Mouse (Mus musculus) E14TG2a.4 (cell line): ENCODE measurements around the gene Phf20.
"Not testable (repeated sequence)": the region's sequence is repeated elsewhere in the genome, so short reads cannot be mapped to it uniquely, and the experiment has no call there.

Source experiments
- H3K27me3 ChIP-seq: 2 replicates; pipeline ENCODE4 v1.6.1; 2014; ENCODE audit warnings: low read length, control low read depth; ENCODE audit not compliant: insufficient read depth
- H3K36me3 ChIP-seq: 2 replicates; pipeline ENCODE4 v1.6.1; 2014; ENCODE audit warnings: low read length, control low read depth; ENCODE audit not compliant: insufficient read depth
- H3K4me1 ChIP-seq: replicated peaks from 2 replicates; pipeline ENCODE4 v1.6.1; 2014; ENCODE audit warnings: low read depth, low read length, control low read depth
- H3K4me3 ChIP-seq: replicated peaks from 2 replicates; pipeline ENCODE4 v1.5.1; 2014; ENCODE audit warnings: mild to moderate bottlenecking, low read length
- H3K9me3 ChIP-seq: 2 replicates; pipeline ENCODE4 v1.6.1; 2014; ENCODE audit warnings: low read length, control low read depth
- CTCF ChIP-seq: conservative IDR thresholded peaks from 2 replicates; pipeline ENCODE4 v1.5.1; 2014; ENCODE audit warnings: low read length
- NANOG ChIP-seq: IDR thresholded peaks from 2 replicates; pipeline ENCODE4 v1.6.1; 2014; ENCODE audit warnings: borderline replicate concordance, low read length, mixed read lengths
- POU5F1 ChIP-seq: IDR thresholded peaks from 2 replicates; pipeline ENCODE4 v1.6.1; 2014; ENCODE audit warnings: low read length, borderline replicate concordance

The Phf20 gene

DNA sequence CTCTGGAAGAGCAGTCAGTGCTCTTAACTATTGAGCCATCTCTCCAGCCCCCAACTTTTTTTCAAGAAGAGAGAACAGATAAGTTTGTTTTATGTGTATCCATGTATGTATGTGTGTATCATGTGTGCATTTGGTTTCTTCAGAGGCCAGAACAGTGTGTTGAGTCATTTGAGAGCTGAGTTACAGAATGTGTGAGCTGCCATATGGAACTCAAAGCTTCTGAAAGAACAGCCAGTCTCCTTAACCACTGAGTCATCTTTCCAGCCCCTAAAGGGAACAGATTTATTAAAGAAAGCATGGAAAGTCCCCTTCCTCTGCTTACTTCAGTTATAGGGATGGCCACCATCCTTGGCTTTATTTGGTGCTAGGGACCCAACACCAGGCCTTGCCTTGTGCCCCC, 25.8 kb downstream of the Phf20 start:
- Histone ChIP-seq H3K36me3 (peaks cover 67% of the 10 kb centered on the region), H3K27me3 (no peaks in the 10 kb centered on the region), H3K4me3 (no peak overlapping the region), H3K9me3 (no peaks in the 10 kb centered on the region), H3K4me1 (peaks cover 59% of the 10 kb centered on the region)
- TF ChIP-seq POU5F1 (no peak), NANOG (no peak), CTCF (no peak)

DNA sequence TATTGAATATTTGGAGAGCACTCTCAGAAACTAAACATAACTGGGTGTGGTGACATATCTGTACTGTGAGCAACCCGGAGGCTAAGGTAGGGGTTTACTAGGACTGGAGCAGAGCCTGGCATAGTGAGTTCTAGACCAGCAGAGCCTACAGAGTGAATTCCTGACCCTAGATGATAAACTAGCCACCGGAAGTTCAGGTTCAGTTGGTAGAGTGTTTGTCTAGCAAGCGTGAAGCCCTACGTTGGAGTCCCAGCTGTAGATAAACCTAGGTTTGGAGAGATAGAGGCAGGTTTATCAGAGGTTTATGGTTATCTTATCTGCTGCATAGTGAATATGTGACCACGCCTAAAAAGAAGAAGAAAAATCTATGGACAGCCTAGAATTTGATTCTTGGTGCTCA, 27.8 kb downstream of the Phf20 start:
- Histone ChIP-seq H3K4me1 (peaks cover 62% of the 10 kb centered on the region), H3K9me3 (no peaks in the 10 kb centered on the region), H3K27me3 (no peaks in the 10 kb centered on the region), H3K4me3 (no peak overlapping the region), H3K36me3 (peaks cover 76% of the 10 kb centered on the region)
- TF ChIP-seq CTCF (no peak), NANOG (no peak), POU5F1 (no peak)

DNA sequence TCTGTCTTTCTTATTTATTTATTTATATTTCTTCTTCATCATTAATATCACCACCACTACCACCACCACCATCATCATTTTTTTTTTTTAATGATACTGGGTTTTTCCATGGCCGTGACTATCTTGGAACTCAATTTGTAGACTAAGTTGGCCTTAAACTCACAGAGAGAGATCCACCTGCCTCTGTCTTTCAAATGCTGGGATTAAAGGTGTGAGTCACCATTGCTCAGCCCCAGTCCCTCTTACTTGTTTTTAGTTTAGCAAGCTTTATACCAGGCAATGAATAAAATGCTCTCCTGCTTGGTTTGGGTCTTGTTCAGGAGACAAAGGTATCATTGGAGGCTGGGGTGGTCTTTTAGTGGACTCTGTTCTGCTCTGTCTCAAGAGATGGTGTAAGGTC, 31.4 kb downstream of the Phf20 start:
- Histone ChIP-seq H3K4me1 (peaks cover 70% of the 10 kb centered on the region), H3K27me3 (no peaks in the 10 kb centered on the region), H3K36me3 (peaks cover 85% of the 10 kb centered on the region), H3K4me3 (no peak overlapping the region), H3K9me3 (no peaks in the 10 kb centered on the region)
- no peak for TF ChIP-seq CTCF
- TF ChIP-seq NANOG = no peak
- no peak for TF ChIP-seq POU5F1

DNA sequence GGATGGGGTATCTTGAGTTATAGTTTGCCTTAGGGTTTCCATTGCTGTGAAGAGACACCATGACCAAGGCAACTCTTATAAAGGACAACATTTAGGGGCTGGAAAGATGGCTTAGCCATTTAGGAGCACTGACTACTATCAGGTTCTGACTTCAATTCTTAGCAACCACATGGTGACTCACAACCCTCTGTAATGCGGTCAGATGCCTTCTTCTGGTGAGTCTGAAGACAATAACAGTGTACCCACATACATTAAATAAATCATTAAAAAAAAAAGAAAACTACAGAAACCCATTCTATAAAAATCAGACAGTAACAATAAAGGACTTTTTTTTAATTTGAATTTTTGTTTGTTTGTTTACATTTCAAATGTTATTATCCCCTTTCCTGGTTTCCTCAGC, 32.9 kb downstream of the Phf20 start:
- Histone ChIP-seq H3K27me3 (no peaks in the 10 kb centered on the region), H3K9me3 (no peaks in the 10 kb centered on the region), H3K36me3 (peaks cover 83% of the 10 kb centered on the region), H3K4me3 (no peak overlapping the region), H3K4me1 (peaks cover 67% of the 10 kb centered on the region)
- no peak for TF ChIP-seq POU5F1
- TF ChIP-seq NANOG = no peak
- TF ChIP-seq CTCF = no peak

DNA sequence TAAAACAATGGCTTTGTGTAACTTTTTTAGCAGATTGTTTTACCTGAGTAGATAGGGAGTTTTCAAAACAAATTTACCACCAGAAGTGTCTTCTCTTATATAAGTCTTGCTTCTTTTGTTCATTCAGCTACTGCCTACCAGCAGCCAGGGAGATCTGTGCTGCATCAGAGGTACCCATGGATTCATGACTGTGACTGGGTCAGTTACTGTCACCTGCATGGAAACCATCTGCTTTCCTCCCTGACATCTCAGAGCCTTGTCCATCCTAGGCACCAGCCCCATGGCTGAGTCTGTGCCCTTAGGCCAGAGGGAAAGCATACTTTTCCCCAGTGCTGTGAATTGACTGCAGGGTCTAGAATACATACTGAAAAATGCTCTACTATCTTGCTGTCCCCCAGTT, 35.1 kb downstream of the Phf20 start:
- Histone ChIP-seq H3K36me3 (peaks cover 76% of the 10 kb centered on the region), H3K9me3 (no peaks in the 10 kb centered on the region), H3K4me3 (no peak overlapping the region), H3K4me1 (peaks cover 73% of the 10 kb centered on the region), H3K27me3 (no peaks in the 10 kb centered on the region)
- TF ChIP-seq NANOG (no peak), POU5F1 (no peak), CTCF (no peak)

DNA sequence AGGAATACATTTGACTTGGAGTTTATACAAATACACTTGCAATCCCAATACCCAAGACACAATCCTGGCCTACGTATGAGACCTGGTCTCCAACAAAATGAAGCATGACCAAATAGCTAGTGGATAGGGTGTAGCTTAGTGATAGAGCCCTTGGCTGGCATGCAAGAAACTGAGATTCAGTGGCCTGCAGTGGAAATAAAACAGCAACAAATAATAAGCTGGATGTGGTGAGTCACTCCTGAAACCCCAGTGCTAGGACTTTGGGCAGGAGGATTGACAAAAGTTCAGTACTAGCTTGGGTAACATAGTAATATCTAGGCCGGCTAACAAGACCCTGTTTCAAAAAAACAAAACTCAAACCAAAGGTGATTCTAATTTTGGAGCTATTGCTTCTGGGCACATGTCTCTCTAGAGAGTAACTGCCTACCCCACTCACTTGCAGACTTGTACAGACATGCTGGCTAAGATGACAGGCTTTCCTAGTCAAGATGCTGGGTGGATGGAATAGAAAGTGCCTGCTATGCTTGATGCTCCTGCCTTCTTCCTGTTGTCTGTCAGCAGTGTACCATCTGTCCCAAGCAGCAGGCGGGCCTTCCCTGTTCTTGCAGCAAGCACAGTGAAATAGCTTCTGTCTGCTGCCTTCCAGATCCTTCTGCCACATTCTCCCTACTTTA, 37.1 kb downstream of the Phf20 start:
- peaks cover 75% of the 10 kb centered on the region for H3K36me3 ChIP-seq
- H3K27me3 ChIP-seq = no peaks in the 10 kb centered on the region
- no peaks in the 10 kb centered on the region for H3K9me3 ChIP-seq
- TF ChIP-seq CTCF (no peak), NANOG (no peak), POU5F1 (no peak)
- no peak overlapping the region for H3K4me3 ChIP-seq
- peaks cover 70% of the 10 kb centered on the region for H3K4me1 ChIP-seq

DNA sequence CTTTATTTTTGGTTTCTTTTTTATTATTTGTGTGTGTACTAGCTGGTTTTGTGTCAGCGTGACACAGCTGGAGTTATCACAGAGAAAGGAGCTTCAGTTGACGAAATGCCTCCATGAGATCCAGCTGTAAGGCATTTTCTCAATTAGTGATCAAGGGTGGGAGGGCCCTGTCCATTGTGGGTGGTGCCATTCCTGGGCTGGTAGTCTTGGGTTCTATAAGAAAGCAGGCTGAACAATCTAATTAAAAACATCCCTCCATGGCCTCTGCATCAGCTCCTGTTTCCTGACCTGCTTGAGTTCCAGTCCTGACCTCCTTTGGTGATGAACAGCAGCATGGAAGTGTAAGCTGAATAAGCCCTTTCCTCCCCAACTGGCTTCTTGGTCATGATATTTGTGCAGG, 37.8 kb downstream of the Phf20 start:
- not testable (repeated sequence) for H3K9me3 ChIP-seq, H3K27me3 ChIP-seq, H3K4me3 ChIP-seq
- H3K36me3 ChIP-seq = peaks cover 72% of the 10 kb centered on the region
- peaks cover 65% of the 10 kb centered on the region for H3K4me1 ChIP-seq

DNA sequence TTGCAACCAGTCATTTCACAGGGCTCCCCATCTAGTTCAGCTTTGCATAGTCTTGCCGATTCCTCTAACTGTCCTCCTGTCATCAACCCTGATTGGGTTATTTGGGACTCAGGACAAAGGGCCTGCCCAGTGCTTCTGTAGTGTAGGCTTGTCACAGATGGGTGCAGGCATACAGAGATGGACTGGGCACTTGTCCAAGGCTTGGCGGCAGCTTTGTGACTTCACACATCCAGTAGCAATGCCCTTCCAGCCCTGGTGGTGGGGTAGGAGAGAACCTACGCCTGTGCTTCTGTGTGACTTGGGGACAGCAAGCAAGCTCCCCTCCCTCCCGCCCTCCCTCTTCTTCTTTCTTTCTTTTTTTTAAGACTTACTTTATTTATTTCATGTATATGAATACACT, 39.6 kb downstream of the Phf20 start:
- Histone ChIP-seq H3K27me3 (no peaks in the 10 kb centered on the region), H3K9me3 (no peaks in the 10 kb centered on the region), H3K4me3 (no peak overlapping the region), H3K4me1 (peaks cover 52% of the 10 kb centered on the region), H3K36me3 (peaks cover 59% of the 10 kb centered on the region)
- no peak for TF ChIP-seq POU5F1
- TF ChIP-seq CTCF = no peak
- TF ChIP-seq NANOG = no peak

DNA sequence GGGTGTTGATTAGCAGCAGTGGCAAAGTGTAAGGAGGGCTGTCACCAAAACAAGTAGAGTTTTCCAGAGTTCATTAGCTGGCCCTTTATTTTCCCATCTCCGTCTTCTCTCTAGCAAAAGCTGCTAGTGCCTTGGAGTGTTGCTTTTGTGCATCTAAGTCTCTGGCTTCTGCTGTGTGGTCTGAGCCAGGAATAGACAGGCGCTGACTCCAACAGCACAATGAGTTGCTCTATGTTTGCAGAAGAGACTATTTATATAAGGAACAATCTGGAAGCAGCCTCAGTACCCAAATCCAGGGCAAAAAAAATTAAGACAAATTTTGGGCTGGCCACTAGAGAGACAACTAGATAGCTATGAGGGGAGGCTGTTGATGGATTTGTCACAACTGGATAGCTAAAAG, 45.4 kb downstream of the Phf20 start:
- TF ChIP-seq POU5F1 (no peak), NANOG (no peak), CTCF (no peak)
- Histone ChIP-seq H3K4me1 (peaks cover 37% of the 10 kb centered on the region), H3K36me3 (peaks cover 60% of the 10 kb centered on the region), H3K27me3 (no peaks in the 10 kb centered on the region), H3K9me3 (no peaks in the 10 kb centered on the region), H3K4me3 (no peak overlapping the region)
